Comparison of ENCODE assay signal across 37 mouse cellular contexts in the genomic region with DNA sequence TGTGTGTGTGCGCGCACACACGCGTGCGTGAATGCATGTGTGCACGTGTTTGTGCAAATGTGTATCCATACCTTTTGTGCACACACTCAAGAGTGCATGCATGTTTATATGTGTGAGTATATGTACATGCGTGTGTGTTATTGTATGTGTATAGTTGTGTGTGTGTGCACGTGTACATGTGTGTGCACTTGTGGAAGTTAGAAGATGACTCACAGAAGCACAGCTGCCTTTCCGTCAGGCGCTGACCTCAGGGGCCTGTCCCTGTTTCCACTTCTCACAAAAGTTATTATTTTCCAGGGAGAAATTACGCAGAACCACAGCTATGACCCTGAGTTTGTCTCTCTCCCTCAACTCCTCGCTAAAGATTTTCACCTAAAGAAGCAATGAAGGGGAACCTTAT. TPM values are rescaled to one million over a fixed set of nuclear protein-coding genes. Genes with fewer than 3 reads are reported as not detected.
"Had no signal": no experiment of that assay in that cellular context is flagged by ENCODE, and none has a peak within 500 bp of the region (broad histone marks: within the 10 kb centered on the region; RNA-seq: fewer than 3 reads in every experiment).

No protein-coding gene starts in this region.

- H3K9ac ChIP-seq: limb, embryonic 12.5 days; limb, embryonic 13.5 days; limb, embryonic 15.5 days; liver, embryonic 12.5 days; liver, embryonic 13.5 days; liver, embryonic 14.5 days; liver, embryonic 15.5 days; liver, postnatal 0 days; lung, embryonic 14.5 days; lung, embryonic 15.5 days; midbrain, embryonic 12.5 days; midbrain, embryonic 13.5 days; midbrain, embryonic 15.5 days; neural tube, embryonic 12.5 days had no signal

- DNase-seq: left cerebral cortex, postnatal 4 days; liver; liver, embryonic 13.5 days; liver, postnatal 0 days; lung, adult 18-20 months; lung, adult 2 months; lung, embryonic 14.5 days; lung, postnatal 10 days; lung, postnatal 14 days; lung, postnatal 36 days; lung, postnatal 4 days; midbrain, embryonic 14.5 days had no signal

- H3K4me3 ChIP-seq: limb, embryonic 10.5 days; limb, embryonic 12.5 days; limb, embryonic 13.5 days; limb, embryonic 15.5 days; liver, embryonic 12.5 days; liver, embryonic 13.5 days; liver, embryonic 15.5 days; lung, embryonic 15.5 days; midbrain, embryonic 10.5 days; midbrain, embryonic 12.5 days; midbrain, embryonic 13.5 days; midbrain, embryonic 15.5 days; myocyte; neural tube, embryonic 12.5 days had no signal

- H3K4me2 ChIP-seq: limb, embryonic 12.5 days; limb, embryonic 13.5 days; limb, embryonic 15.5 days; liver, embryonic 11.5 days; liver, embryonic 12.5 days; liver, embryonic 13.5 days; liver, embryonic 15.5 days; lung, embryonic 14.5 days; lung, embryonic 15.5 days; midbrain, embryonic 11.5 days; midbrain, embryonic 12.5 days; midbrain, embryonic 13.5 days; midbrain, embryonic 15.5 days; neural tube, embryonic 12.5 days had no signal

- H3K27ac ChIP-seq: limb, embryonic 10.5 days; limb, embryonic 12.5 days; limb, embryonic 13.5 days; limb, embryonic 15.5 days; liver, embryonic 12.5 days; liver, embryonic 13.5 days; liver, embryonic 14.5 days; liver, embryonic 15.5 days; lung, embryonic 15.5 days; macrophage; midbrain, embryonic 10.5 days; midbrain, embryonic 12.5 days; midbrain, embryonic 13.5 days; midbrain, embryonic 15.5 days; neural tube, embryonic 12.5 days had no signal

- H3K36me3 ChIP-seq: limb, embryonic 10.5 days; limb, embryonic 12.5 days; limb, embryonic 13.5 days; limb, embryonic 15.5 days; liver, embryonic 12.5 days; liver, embryonic 13.5 days; liver, embryonic 15.5 days; lung, embryonic 15.5 days; midbrain, embryonic 10.5 days; midbrain, embryonic 12.5 days; midbrain, embryonic 13.5 days; midbrain, embryonic 15.5 days; neural tube, embryonic 12.5 days had no signal

- H3K9me3 ChIP-seq: limb, embryonic 10.5 days; limb, embryonic 12.5 days; limb, embryonic 13.5 days; limb, embryonic 15.5 days; liver, embryonic 12.5 days; liver, embryonic 13.5 days; liver, embryonic 15.5 days; lung, embryonic 15.5 days; megakaryocyte, embryonic 14.5 days; midbrain, embryonic 10.5 days; midbrain, embryonic 12.5 days; midbrain, embryonic 13.5 days; midbrain, embryonic 15.5 days; neural tube, embryonic 12.5 days had no signal

RNA-seq across cellular contexts. Expression of gene Gng7, which starts 30.5 kb away (rescaled TPM):
- total RNA-seq: monocyte, adult 5-6 weeks had no signal

RNA-seq across cellular contexts. Expression of gene Diras1, which starts 41.2 kb away (rescaled TPM):
- total RNA-seq: liver, adult 2 months; megakaryocyte progenitor cell, adult 5-6 weeks; megakaryocyte, adult 5-6 weeks; megakaryocyte-erythroid progenitor cell, adult 5-6 weeks had no signal
- polyA plus RNA-seq: liver, adult 2 months; liver, embryonic 11.5 days; liver, embryonic 12.5 days; liver, embryonic 14.5 days; liver, embryonic 16.5 days; liver, postnatal 0 days; lung, adult 2 months; lung, postnatal 0 days; macrophage had no signal
